Mouse (Mus musculus): ENCODE data around the gene Zfp644.

DNA sequence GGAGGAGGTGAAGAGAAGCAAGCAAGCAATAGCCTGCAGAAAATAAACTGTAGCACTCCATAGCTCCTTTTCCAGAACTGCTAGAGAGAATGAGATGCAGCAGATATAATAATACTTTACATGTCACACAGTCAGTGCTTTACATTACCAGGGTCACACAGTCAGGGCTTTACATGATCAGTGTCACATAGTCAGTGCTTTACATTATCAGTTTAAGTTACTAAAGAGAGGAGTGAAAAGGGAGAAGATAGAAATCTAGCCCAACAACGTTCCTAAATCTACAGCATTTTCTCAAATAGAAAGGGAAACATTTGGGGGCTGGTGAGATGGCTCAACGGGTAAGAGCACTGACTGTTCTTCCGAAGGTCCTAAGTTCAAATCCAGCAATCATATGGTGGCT is 26.4 kb upstream of the Zfp644 start:
- no peak for TF ChIP-seq POLR2A (IDR thresholded peaks at IDR 0.05; ENCODE audit: borderline replicate concordance, extremely low read depth, insufficient read depth, insufficient read length, poor library complexity, severe bottlenecking)
- no peak for TF ChIP-seq CTCF (IDR thresholded peaks at IDR 0.05; ENCODE audit: borderline replicate concordance, extremely low read depth, insufficient read depth, insufficient read length)

Measured in brain, embryonic 14.5 days (tissue).